Mouse (Mus musculus): ENCODE measurements around the gene Cypt1. TPM values are rescaled to one million over a fixed set of nuclear protein-coding genes. Genes with fewer than 3 reads are reported as not detected.

The Cypt1 gene
- total RNA-seq (2012; rRNA removed) (not detected in 2 replicates), total RNA-seq (2014; rRNA removed) (not detected in 2 replicates), polyA plus RNA-seq (2012; ENCODE audit: insufficient read length, low read depth) (not detected in 2 replicates)

DNA sequence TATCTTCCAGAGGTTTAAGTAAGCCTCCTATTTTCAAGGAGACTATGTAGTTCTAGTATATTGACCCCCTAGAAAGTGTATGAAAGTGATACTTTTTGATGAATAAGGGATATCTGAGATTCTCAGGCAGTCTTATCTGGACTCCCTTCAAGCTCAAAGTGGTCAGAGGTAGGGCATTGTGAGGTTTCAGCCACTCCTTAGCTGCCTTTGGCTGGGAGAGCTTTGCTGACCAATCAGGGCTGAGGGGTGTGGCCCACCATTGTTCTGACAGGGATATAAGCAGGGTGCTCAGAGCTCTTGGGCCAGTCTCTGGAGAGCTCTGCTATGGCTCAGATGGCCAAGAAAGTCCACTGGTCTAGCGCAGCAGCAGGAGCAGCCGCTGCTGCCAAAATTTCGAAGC is at the start of gene Cypt1:
Gene Cypt1 (plus strand): TSS at position 301 of the 400 bp plus-strand sequence.
- TF ChIP-seq POLR2AphosphoS2 (IDR thresholded peaks at IDR 0.05; ENCODE audit: low read depth, low read length) (no peak), KAT2A (IDR thresholded peaks at IDR 0.05; ENCODE audit: insufficient replicate concordance, low read length) (no peak), IRF4 (IDR thresholded peaks at IDR 0.05; ENCODE audit: low read depth, low read length) (no peak), RAD21 (IDR thresholded peaks at IDR 0.05; ENCODE audit: low read depth, low read length) (no peak), ETS1 (conservative IDR thresholded peaks at IDR 0.05; ENCODE audit: low read depth, low read length) (no peak), POLR2A (IDR thresholded peaks at IDR 0.05; ENCODE audit: low read depth, low read length) (no peak), MXI1 (IDR thresholded peaks at IDR 0.05; ENCODE audit: low read depth, low read length) (no peak), BHLHE40 (IDR thresholded peaks at IDR 0.05; ENCODE audit: low read depth, low read length) (no peak), USF1 (IDR thresholded peaks at IDR 0.05; ENCODE audit: low read depth, low read length) (no peak), ELF1 (IDR thresholded peaks at IDR 0.05; ENCODE audit: low read depth, low read length) (no peak), SMC3 (IDR thresholded peaks at IDR 0.05; ENCODE audit: low read depth, low read length) (no peak), ZNF384 (IDR thresholded peaks at IDR 0.05; ENCODE audit: low read depth, low read length) (no peak), CHD2 (IDR thresholded peaks at IDR 0.05; ENCODE audit: low read length) (no peak), MAFK (IDR thresholded peaks at IDR 0.05; ENCODE audit: insufficient replicate concordance, low read length) (no peak), CTCF (conservative IDR thresholded peaks at IDR 0.05 in 1 of 2, IDR thresholded peaks at IDR 0.05 in 1 of 2; ENCODE audit: low read depth in 2 of 2, low read length in 2 of 2) (no peak), EP300 (IDR thresholded peaks at IDR 0.05; ENCODE audit: low read length) (no peak), JUND (conservative IDR thresholded peaks at IDR 0.05; ENCODE audit: low read depth, low read length) (no peak), CHD1 (IDR thresholded peaks at IDR 0.05; ENCODE audit: low read depth, low read length) (no peak), MAX (IDR thresholded peaks at IDR 0.05; ENCODE audit: low read length) (no peak)
- no peak within 1 kb of the TSS for H3K9ac ChIP-seq (ENCODE audit: insufficient read depth, low read depth)
- no peaks in the 10 kb centered on the region for H3K4me1 ChIP-seq (ENCODE audit: control insufficient read depth in 1 of 2, insufficient read depth in 2 of 2)
- DNase-seq (ENCODE audit: extremely low read depth), result no peak
- in situ Hi-C loops (cut with MboI; ENCODE audit: low pct_ligation_motif_present, low pct_unique_long_range_greater_than_20kb, low sequenced_read_pairs) (no loop called here), dilution Hi-C loops (cut with MboI; ENCODE audit: extremely low pct_ligation_motif_present, extremely low pct_unique_long_range_greater_than_20kb, low sequenced_read_pairs) (no loop called here)
- no peaks in the 10 kb centered on the region for H3K27me3 ChIP-seq (replicated peaks)
- H3K36me3 ChIP-seq (replicated peaks in 1 of 2; ENCODE audit: control insufficient read depth in 1 of 2, insufficient read depth in 1 of 2, low read length in 1 of 2), result no peaks in the 10 kb centered on the region
- H3K79me2 ChIP-seq (replicated peaks; ENCODE audit: control insufficient read depth, extremely low read depth, insufficient read depth, poor library complexity, severe bottlenecking), result no peaks in the 10 kb centered on the region
- H3K4me2 ChIP-seq (ENCODE audit: insufficient read depth, low read depth, poor library complexity, severe bottlenecking), result no peak within 1 kb of the TSS
- H3K9me3 ChIP-seq (replicated peaks; ENCODE audit: low read length), result no peaks in the 10 kb centered on the region
- no peak within 1 kb of the TSS for H3K27ac ChIP-seq (ENCODE audit: insufficient read depth, low read depth)
- no peak within 1 kb of the TSS for H3K4me3 ChIP-seq (replicated peaks in 1 of 3; ENCODE audit: low read depth in 2 of 3, low read length in 2 of 3, poor library complexity in 1 of 3)

DNA sequence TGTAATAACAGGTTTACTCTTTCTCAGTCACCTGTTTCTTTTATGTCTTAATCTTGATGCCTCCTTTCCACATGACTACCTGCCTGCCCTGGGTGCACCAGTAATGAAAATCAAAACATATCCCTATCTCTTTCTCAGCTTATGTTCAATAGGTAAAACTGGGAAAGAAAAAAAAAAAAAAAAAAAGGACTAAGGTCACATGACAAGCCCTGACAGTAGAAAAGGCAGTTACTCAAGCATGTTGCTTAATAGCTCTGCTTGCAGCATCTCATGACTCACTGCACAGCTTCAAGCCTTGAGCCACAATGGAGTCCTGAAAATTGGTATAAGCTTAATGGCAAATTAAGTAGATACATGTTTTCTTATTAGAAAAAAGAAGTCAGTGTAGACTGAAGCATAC is 24.1 kb downstream of the Cypt1 start:
- Histone ChIP-seq H3K9me3 (replicated peaks; ENCODE audit: low read length) (no peaks in the 10 kb centered on the region), H3K4me1 (ENCODE audit: control insufficient read depth in 1 of 2, insufficient read depth in 2 of 2) (no peaks in the 10 kb centered on the region), H3K9ac (ENCODE audit: insufficient read depth, low read depth) (no peak overlapping the region), H3K27ac (ENCODE audit: insufficient read depth, low read depth) (no peak overlapping the region), H3K36me3 (replicated peaks in 1 of 2; ENCODE audit: control insufficient read depth in 1 of 2, insufficient read depth in 1 of 2, low read length in 1 of 2) (no peaks in the 10 kb centered on the region), H3K4me3 (replicated peaks in 1 of 3; ENCODE audit: low read depth in 2 of 3, low read length in 2 of 3, poor library complexity in 1 of 3) (no peak overlapping the region), H3K4me2 (ENCODE audit: insufficient read depth, low read depth, poor library complexity, severe bottlenecking) (no peak overlapping the region), H3K79me2 (replicated peaks; ENCODE audit: control insufficient read depth, extremely low read depth, insufficient read depth, poor library complexity, severe bottlenecking) (no peaks in the 10 kb centered on the region), H3K27me3 (replicated peaks) (no peaks in the 10 kb centered on the region)
- DNase-seq (ENCODE audit: extremely low read depth), result no peak
- dilution Hi-C loops (cut with MboI; ENCODE audit: extremely low pct_ligation_motif_present, extremely low pct_unique_long_range_greater_than_20kb, low sequenced_read_pairs) (no loop called here), in situ Hi-C loops (cut with MboI; ENCODE audit: low pct_ligation_motif_present, low pct_unique_long_range_greater_than_20kb, low sequenced_read_pairs) (no loop called here)
- TF ChIP-seq POLR2AphosphoS2 (IDR thresholded peaks at IDR 0.05; ENCODE audit: low read depth, low read length) (no peak), MAFK (IDR thresholded peaks at IDR 0.05; ENCODE audit: insufficient replicate concordance, low read length) (no peak), HCFC1 (IDR thresholded peaks at IDR 0.05; ENCODE audit: low read depth, low read length) (no peak), KAT2A (IDR thresholded peaks at IDR 0.05; ENCODE audit: insufficient replicate concordance, low read length) (no peak), USF1 (IDR thresholded peaks at IDR 0.05; ENCODE audit: low read depth, low read length) (no peak), MXI1 (IDR thresholded peaks at IDR 0.05; ENCODE audit: low read depth, low read length) (no peak), ZMIZ1 (IDR thresholded peaks at IDR 0.05; ENCODE audit: low read depth, low read length) (no peak)
